Mouse (Mus musculus) heart, adult 2 months (tissue): ENCODE measurements around the gene Olfr1395. TPM values are rescaled to one million over a fixed set of nuclear protein-coding genes. Genes with fewer than 3 reads are reported as not detected.

Experiments used
- DNase-seq, 2 experiments: peaks; one replicate each; pipeline ENCODE4 v3.0.0; 2021
- H3K27ac ChIP-seq: fragments of 200-600 bp; 2 replicates; pipeline ENCODE4 v1.8.1; 2022
- H3K27me3 ChIP-seq: fragments of 200-500 bp; 2 replicates; pipeline ENCODE4 v1.6.1; 2012; ENCODE audit warnings: mild to moderate bottlenecking, low read length, inconsistent platforms, mixed read lengths; ENCODE audit not compliant: control insufficient read depth, insufficient read depth
- H3K36me3 ChIP-seq: fragments of 200-500 bp; 2 replicates; pipeline ENCODE4 v1.6.1; 2012; ENCODE audit warnings: low read length, inconsistent platforms; ENCODE audit not compliant: control insufficient read depth, insufficient read depth
- H3K4me1 ChIP-seq: fragments of 200-500 bp; 2 replicates; pipeline ENCODE4 v1.6.1; 2011; ENCODE audit warnings: low read length; ENCODE audit not compliant: control insufficient read depth, insufficient read depth
- H3K4me3 ChIP-seq: fragments of 200-600 bp; 2 replicates; pipeline ENCODE4 v1.8.1; 2022
- H3K79me2 ChIP-seq: fragments of 200-500 bp; replicated peaks from 2 replicates; pipeline ENCODE4 v1.6.1; 2012; ENCODE audit warnings: mild to moderate bottlenecking, inconsistent platforms, low read length, moderate library complexity, mixed read lengths; ENCODE audit not compliant: control insufficient read depth, insufficient read depth
- H3K9ac ChIP-seq: fragments of 200-500 bp; 2 replicates; pipeline ENCODE4 v1.6.1; 2012; ENCODE audit warnings: low read depth, mild to moderate bottlenecking, control low read depth, inconsistent platforms, low read length, mixed read lengths
- CTCF ChIP-seq: fragments of 200-600 bp; IDR thresholded peaks from 2 replicates; pipeline ENCODE4 v1.8.1; 2022; ENCODE audit warnings: antibody characterized with exemption, mild to moderate bottlenecking, moderate library complexity
- EP300 ChIP-seq: fragments of 200-500 bp; IDR thresholded peaks from 2 replicates; pipeline ENCODE4 v1.6.1; 2011; ENCODE audit warnings: low read depth, low read length, control low read depth; ENCODE audit not compliant: insufficient read depth
- POLR2A ChIP-seq: fragments of 200-500 bp; IDR thresholded peaks from 2 replicates; pipeline ENCODE4 v1.6.1; 2011; ENCODE audit warnings: mild to moderate bottlenecking, low read depth, low read length, control low read depth; ENCODE audit not compliant: insufficient read depth
- WGBS: fragments of 180-500 bp; shearing (Covaris S2); methylation state at CpG from one replicate; pipeline ENCODE4 v1.1.7; 2018; 5-methylcytosine and 5-hydroxymethylcytosine counted together
- intact Hi-C: fragments of 180-260 bp; cut with DNase I; formaldehyde crosslinking; loops from one replicate; pipeline ENCODE4 v1.15.1; 2025
- long read RNA-seq: library from polyadenylated mRNA; stranded (forward); transcript quantifications from one replicate; pipeline ENCODE4 v2.0.0, GENCODE M21; 2021
- polyA plus RNA-seq: library from polyadenylated mRNA; depleted of rRNA; stranded (reverse); fragments of >200 nt; gene quantifications from 2 replicates; pipeline ENCODE4 v1.2.3, GENCODE M21; 2012; rRNA removed
- total RNA-seq, 2 experiments: library from RNA; stranded (reverse); gene quantifications; 2 replicates each; pipeline ENCODE4 v1.2.3; 2021

The Olfr1395 gene
- total RNA-seq (not detected), polyA plus RNA-seq (0.12 TPM in 1 of 2 replicates, not detected in the other)
- long read RNA-seq: 0 reads

- 79% methylated on average over 6 of the region's 6 CpGs for WGBS
- intact Hi-C loops: no loop called here
Observed at GRCm38 (mm10) chr11:49141974-49142373, at the start of gene Olfr1395. TSS of gene Olfr1395 (plus strand) at chr11:49142274.

GRCm38 (mm10) chr11:49092786-49093185 is 49.3 kb upstream of the Olfr1395 start:
- H3K27me3 ChIP-seq: no peaks in the 10 kb centered on the region
- no peaks in the 10 kb centered on the region for H3K79me2 ChIP-seq
- no peak for DNase-seq
- WGBS: 71% methylated on average over 2 of the region's 2 CpGs
- H3K36me3 ChIP-seq: no peaks in the 10 kb centered on the region; the same call in 1 of the 2 replicates
- H3K4me3 ChIP-seq: no peak overlapping the region
- H3K27ac ChIP-seq: no peak overlapping the region
- H3K9ac ChIP-seq: no peak overlapping the region
- H3K4me1 ChIP-seq: peaks cover 1% of the 10 kb centered on the region
- intact Hi-C loops: no loop called here
- TF ChIP-seq POLR2A (no peak), CTCF (no peak), EP300 (no peak)

More at GRCm38 (mm10) chr11:49141974-49142373, at the start of gene Olfr1395:
- H3K36me3 ChIP-seq: no peaks in the 10 kb centered on the region
- no peak within 1 kb of the TSS for H3K4me3 ChIP-seq
- peaks cover 1% of the 10 kb centered on the region; the same call in 1 of the 2 replicates for H3K4me1 ChIP-seq
- H3K27me3 ChIP-seq: no peaks in the 10 kb centered on the region
- DNase-seq: no peak
- H3K9ac ChIP-seq: no peak within 1 kb of the TSS
- TF ChIP-seq POLR2A: no peak
- no peak for TF ChIP-seq CTCF
- no peak for TF ChIP-seq EP300
- H3K27ac ChIP-seq: no peak within 1 kb of the TSS
- H3K79me2 ChIP-seq: no peaks in the 10 kb centered on the region

GRCm38 (mm10) chr11:49093861-49094660 is 48.0 kb upstream of the Olfr1395 start:
- Histone ChIP-seq H3K36me3 (no peaks in the 10 kb centered on the region; the same call in 1 of the 2 replicates), H3K27me3 (no peaks in the 10 kb centered on the region), H3K4me3 (no peak overlapping the region), H3K27ac (no peak overlapping the region), H3K4me1 (no peaks in the 10 kb centered on the region), H3K9ac (0 out of 2 replicates have a peak overlapping the region, but pooled peaks have one; percentile 15), H3K79me2 (no peaks in the 10 kb centered on the region)
- intact Hi-C loops: no loop called here
- WGBS: 80% methylated on average over 6 of the region's 6 CpGs
- no peak for TF ChIP-seq CTCF
- no peak for TF ChIP-seq POLR2A
- TF ChIP-seq EP300: no peak
- DNase-seq: no peak

- no peak for DNase-seq
- H3K9ac ChIP-seq: no peak overlapping the region
- WGBS: 86% methylated on average over 4 of the region's 4 CpGs
- H3K4me3 ChIP-seq: no peak overlapping the region
- no peak overlapping the region for H3K27ac ChIP-seq
- no peaks in the 10 kb centered on the region for H3K79me2 ChIP-seq
- no peaks in the 10 kb centered on the region for H3K4me1 ChIP-seq
- intact Hi-C loops: no loop called here
- no peaks in the 10 kb centered on the region; the same call in 1 of the 2 replicates for H3K36me3 ChIP-seq
- no peak for TF ChIP-seq EP300
- TF ChIP-seq CTCF: no peak
- no peak for TF ChIP-seq POLR2A
- no peaks in the 10 kb centered on the region for H3K27me3 ChIP-seq
Observed at GRCm38 (mm10) chr11:49095367-49095766, 46.7 kb upstream of the Olfr1395 start.

- H3K79me2 ChIP-seq: no peaks in the 10 kb centered on the region
- no peaks in the 10 kb centered on the region for H3K4me1 ChIP-seq
- intact Hi-C loops: no loop called here
- no peaks in the 10 kb centered on the region for H3K27me3 ChIP-seq
- no peak overlapping the region for H3K9ac ChIP-seq
- no peaks in the 10 kb centered on the region; the same call in 1 of the 2 replicates for H3K36me3 ChIP-seq
- DNase-seq: no peak
- TF ChIP-seq EP300 (no peak), POLR2A (no peak), CTCF (no peak)
- no peak overlapping the region for H3K27ac ChIP-seq
- H3K4me3 ChIP-seq: no peak overlapping the region
- WGBS: 76% methylated on average over 3 of the region's 3 CpGs
Observed at GRCm38 (mm10) chr11:49100409-49100808, 41.7 kb upstream of the Olfr1395 start.

GRCm38 (mm10) chr11:49101500-49101899 is 40.6 kb upstream of the Olfr1395 start:
- intact Hi-C loops: no loop called here
- Histone ChIP-seq H3K27ac (no peak overlapping the region), H3K4me3 (no peak overlapping the region), H3K27me3 (no peaks in the 10 kb centered on the region), H3K4me1 (peaks cover 4% of the 10 kb centered on the region), H3K36me3 (no peaks in the 10 kb centered on the region), H3K9ac (no peak overlapping the region), H3K79me2 (no peaks in the 10 kb centered on the region)
- WGBS: 58% methylated on average over 5 of the region's 5 CpGs
- DNase-seq: no peak
- TF ChIP-seq POLR2A: no peak
